Mouse (Mus musculus) hindbrain, embryonic 16.5 days (tissue): ENCODE measurements around the gene C1qtnf9. TPM values are rescaled to one million over a fixed set of nuclear protein-coding genes. Genes with fewer than 3 reads are reported as not detected.

ENCODE experiments used
- ATAC-seq: fragments of 200-750 bp; cut with Nextera tagmentation; 2 replicates; pipeline ENCODE4 v1.8.0; 2017; ENCODE audit warnings: moderate TSS enrichment, moderate library complexity
- H3K27ac ChIP-seq: fragments of 300-500 bp; sonication (generic); 2 replicates; pipeline ENCODE4 v1.5.1; 2014; ENCODE audit warnings: low read depth, mild to moderate bottlenecking, control low read depth, low read length, moderate library complexity
- H3K27me3 ChIP-seq: fragments of 300-500 bp; sonication (generic); replicated peaks from 2 replicates; pipeline ENCODE4 v1.6.1; 2014; ENCODE audit warnings: low read length; ENCODE audit not compliant: control insufficient read depth, insufficient read depth
- H3K36me3 ChIP-seq: fragments of 300-500 bp; sonication (generic); 2 replicates; pipeline ENCODE4 v1.6.1; 2014; ENCODE audit warnings: mild to moderate bottlenecking, low read length, moderate library complexity, mixed read lengths; ENCODE audit not compliant: control insufficient read depth, insufficient read depth
- H3K4me1 ChIP-seq: fragments of 300-500 bp; sonication (generic); 2 replicates; pipeline ENCODE4 v1.6.1; 2014; ENCODE audit warnings: low read depth, low read length; ENCODE audit not compliant: control insufficient read depth, insufficient read depth
- H3K4me2 ChIP-seq: fragments of 300-500 bp; sonication (generic); 2 replicates; pipeline ENCODE4 v1.6.1; 2014; ENCODE audit warnings: mild to moderate bottlenecking, low read length, control low read depth, moderate library complexity
- H3K4me3 ChIP-seq: fragments of 300-500 bp; sonication (generic); 2 replicates; pipeline ENCODE4 v1.5.1; 2014; ENCODE audit warnings: mild to moderate bottlenecking, low read length, control low read depth, moderate library complexity
- H3K9ac ChIP-seq: fragments of 300-500 bp; sonication (generic); 2 replicates; pipeline ENCODE4 v1.6.1; 2014; ENCODE audit warnings: low read depth, mild to moderate bottlenecking, control low read depth, low read length, moderate library complexity
- H3K9me3 ChIP-seq: fragments of 300-500 bp; sonication (generic); 2 replicates; pipeline ENCODE4 v1.6.1; 2014; ENCODE audit warnings: mild to moderate bottlenecking, low read length, moderate library complexity; ENCODE audit not compliant: control insufficient read depth
- WGBS: fragments of 180-500 bp; shearing (Covaris S2); extraction: QIAGEN DNeasy Blood & Tissue Kit; methylation state at CpG from one replicate; pipeline ENCODE4 v1.1.7; 2014; 5-methylcytosine and 5-hydroxymethylcytosine counted together
- polyA plus RNA-seq: library from polyadenylated mRNA; unstranded; fragments of >200 nt; fragmentation: Nextera tagmentation; extraction: Ambion mirVana; gene quantifications from 2 replicates; pipeline ENCODE4 v1.2.1, GENCODE M21; 2015

C1qtnf9 gene
- 0.13 and 0.19 TPM in 2 replicates for polyA plus RNA-seq

DNA sequence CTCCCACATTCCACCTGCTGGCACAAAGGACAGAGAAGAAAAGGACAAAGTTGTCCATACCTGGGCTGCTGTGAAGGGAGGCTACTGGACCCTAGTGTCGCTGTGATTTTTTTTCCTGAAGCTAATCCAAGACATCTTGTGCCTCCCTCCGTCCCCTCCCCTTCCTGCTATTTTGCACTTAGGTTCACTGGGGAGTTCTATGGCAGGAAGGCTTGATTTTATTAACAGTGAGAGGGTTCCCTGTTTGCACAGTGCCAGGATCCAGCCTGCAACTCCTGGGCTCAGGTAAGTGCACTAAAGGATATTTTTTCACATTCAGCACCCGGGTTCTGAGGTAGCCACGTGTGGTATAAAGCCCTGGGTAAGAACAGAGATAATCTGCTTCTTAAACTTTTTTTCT is at the start of gene C1qtnf9:
Gene C1qtnf9, plus strand, starts transcription at position 251 of the 400 bp plus-strand sequence.
- Histone ChIP-seq H3K27ac (no peak within 1 kb of the TSS), H3K4me3 (no peak within 1 kb of the TSS), H3K27me3 (no peaks in the 10 kb centered on the region), H3K9me3 (no peaks in the 10 kb centered on the region), H3K9ac (no peak within 1 kb of the TSS), H3K36me3 (no peaks in the 10 kb centered on the region), H3K4me1 (no peaks in the 10 kb centered on the region), H3K4me2 (no peak within 1 kb of the TSS)
- 80% methylated on average over 4 of the region's 4 CpGs for WGBS
- ATAC-seq, result no peak

DNA sequence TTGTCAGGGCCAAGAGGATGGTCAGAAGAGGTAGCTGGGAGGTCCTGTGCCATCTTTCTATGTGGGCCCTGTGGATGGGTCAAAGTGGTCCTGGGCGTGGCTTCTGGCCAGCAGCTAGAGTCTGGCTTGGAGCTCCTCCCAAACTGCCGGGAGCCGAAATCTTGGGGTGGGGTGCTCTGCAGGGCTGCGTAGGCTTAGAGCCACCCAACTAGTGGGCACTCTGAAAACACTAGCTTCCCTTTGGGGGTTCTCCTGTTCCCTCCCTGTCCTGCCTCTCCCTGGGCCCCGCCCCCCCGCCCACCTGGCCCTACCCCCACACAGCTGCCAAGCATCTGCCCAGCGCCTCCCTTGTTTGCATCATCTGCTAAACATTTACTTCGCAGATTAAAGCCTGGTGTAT is 46.6 kb upstream of the C1qtnf9 start:
- Histone ChIP-seq H3K36me3 (no peaks in the 10 kb centered on the region), H3K4me2 (no peak overlapping the region), H3K4me3 (no peak overlapping the region), H3K9me3 (no peaks in the 10 kb centered on the region), H3K4me1 (no peaks in the 10 kb centered on the region; the same call in 1 of the 2 replicates), H3K9ac (no peak overlapping the region), H3K27ac (no peak overlapping the region), H3K27me3 (no peaks in the 10 kb centered on the region)
- WGBS, result 66% methylated on average over 8 of the region's 8 CpGs
- ATAC-seq, result no peak

DNA sequence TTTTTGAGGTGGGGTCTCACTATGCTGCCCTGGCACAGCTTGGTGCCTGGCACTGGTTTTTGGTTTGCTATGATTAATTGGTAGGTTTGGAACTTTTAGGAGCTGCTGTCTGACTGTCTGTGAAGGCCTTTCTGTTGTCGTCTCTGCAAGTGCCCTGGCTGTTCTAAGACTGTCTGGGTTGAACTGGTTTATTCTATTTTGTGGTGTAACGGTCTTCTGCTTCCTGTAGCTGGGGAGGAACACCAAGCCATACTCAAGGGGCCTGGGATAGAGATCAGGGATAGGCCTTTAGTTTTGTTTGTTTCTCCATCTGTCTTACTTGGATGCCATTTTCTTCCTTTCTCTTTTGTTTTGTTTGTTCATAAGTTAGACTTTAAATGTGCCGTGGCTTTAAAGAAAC is 46.0 kb upstream of the C1qtnf9 start:
- Histone ChIP-seq H3K27ac (no peak overlapping the region), H3K9me3 (no peaks in the 10 kb centered on the region), H3K36me3 (no peaks in the 10 kb centered on the region), H3K4me3 (no peak overlapping the region), H3K9ac (no peak overlapping the region), H3K27me3 (no peaks in the 10 kb centered on the region), H3K4me1 (no peaks in the 10 kb centered on the region; the same call in 1 of the 2 replicates), H3K4me2 (no peak overlapping the region)
- ATAC-seq, result no peak
- 60% methylated on average over 3 of the region's 3 CpGs for WGBS

DNA sequence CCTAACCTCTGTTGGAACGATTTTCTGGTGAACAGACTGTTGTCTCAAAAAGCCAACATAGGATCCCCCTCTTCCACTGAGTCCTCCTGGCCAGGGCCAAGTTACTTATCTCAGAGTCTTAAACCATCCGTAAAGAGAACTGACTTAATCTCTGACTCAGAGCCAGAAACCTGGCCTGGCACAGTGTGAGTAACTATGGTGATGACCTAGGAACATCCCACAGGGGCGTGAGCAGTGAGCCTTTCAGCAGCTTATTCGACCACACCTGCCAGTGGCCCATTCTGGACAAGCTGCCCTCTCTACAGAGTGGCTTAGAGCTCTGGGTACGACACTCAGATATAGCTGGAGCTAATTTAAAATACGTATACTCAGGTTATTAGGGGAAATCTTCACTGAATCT is 41.8 kb upstream of the C1qtnf9 start:
- 54% methylated on average over 6 of the region's 6 CpGs for WGBS
- Histone ChIP-seq H3K27me3 (no peaks in the 10 kb centered on the region), H3K9ac (no peak overlapping the region), H3K4me3 (no peak overlapping the region), H3K4me2 (no peak overlapping the region), H3K36me3 (no peaks in the 10 kb centered on the region), H3K27ac (no peak overlapping the region), H3K9me3 (no peaks in the 10 kb centered on the region), H3K4me1 (no peaks in the 10 kb centered on the region; the same call in 1 of the 2 replicates)
- ATAC-seq, result peak; percentile 83

DNA sequence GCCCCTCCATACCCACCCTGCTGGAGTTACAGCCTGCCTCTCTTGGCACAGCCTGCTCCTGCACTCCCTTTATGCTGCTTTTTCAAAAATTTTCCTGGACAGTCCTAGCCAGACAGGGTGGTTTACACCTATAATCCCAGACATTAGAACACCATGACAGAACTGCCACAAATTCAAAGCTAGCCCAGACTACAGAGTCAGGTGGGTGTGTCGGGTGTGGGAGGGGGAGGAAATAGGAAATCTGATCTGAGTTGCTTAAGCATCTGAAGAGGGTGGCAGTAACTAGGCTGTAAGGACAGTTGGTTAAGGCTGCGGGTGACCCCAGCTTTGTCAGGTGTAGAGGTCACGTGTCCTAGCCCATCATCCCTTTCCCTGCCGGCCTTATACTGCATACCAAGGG is 40.8 kb upstream of the C1qtnf9 start:
- Histone ChIP-seq H3K4me3 (no peak overlapping the region), H3K9me3 (no peaks in the 10 kb centered on the region), H3K9ac (no peak overlapping the region), H3K4me2 (no peak overlapping the region), H3K36me3 (no peaks in the 10 kb centered on the region), H3K4me1 (no peaks in the 10 kb centered on the region), H3K27ac (no peak overlapping the region), H3K27me3 (no peaks in the 10 kb centered on the region)
- 82% methylated on average over 4 of the region's 4 CpGs for WGBS
- no peak for ATAC-seq

DNA sequence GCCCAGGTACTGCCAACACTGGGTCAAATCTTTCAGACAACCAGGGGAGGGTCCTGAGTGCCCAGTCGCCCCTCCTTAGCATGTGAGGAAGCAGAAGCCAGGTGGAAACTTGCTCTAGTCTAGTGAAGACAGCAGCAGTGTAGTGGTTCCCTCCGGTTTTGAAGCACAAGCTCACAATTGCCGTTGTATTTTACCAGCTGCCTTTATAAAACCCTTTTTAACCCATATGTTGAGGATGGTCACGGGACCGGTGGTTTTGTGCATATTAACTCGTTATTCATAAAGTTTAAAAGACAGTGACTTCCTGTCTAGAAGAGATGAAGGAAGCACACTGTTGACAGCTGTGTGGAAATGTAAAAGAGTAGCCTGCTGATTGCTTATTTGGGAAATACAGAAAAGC is 35.9 kb upstream of the C1qtnf9 start:
- ATAC-seq, result no peak
- H3K9me3 ChIP-seq, result no peaks in the 10 kb centered on the region
- H3K36me3 ChIP-seq, result no peaks in the 10 kb centered on the region
- no peaks in the 10 kb centered on the region for H3K27me3 ChIP-seq
- no peak overlapping the region for H3K4me3 ChIP-seq
- peaks cover 26% of the 10 kb centered on the region for H3K4me1 ChIP-seq
- no peak overlapping the region for H3K27ac ChIP-seq
- no peak overlapping the region for H3K9ac ChIP-seq
- WGBS, result 64% methylated on average over 6 of the region's 6 CpGs
- no peak overlapping the region for H3K4me2 ChIP-seq

DNA sequence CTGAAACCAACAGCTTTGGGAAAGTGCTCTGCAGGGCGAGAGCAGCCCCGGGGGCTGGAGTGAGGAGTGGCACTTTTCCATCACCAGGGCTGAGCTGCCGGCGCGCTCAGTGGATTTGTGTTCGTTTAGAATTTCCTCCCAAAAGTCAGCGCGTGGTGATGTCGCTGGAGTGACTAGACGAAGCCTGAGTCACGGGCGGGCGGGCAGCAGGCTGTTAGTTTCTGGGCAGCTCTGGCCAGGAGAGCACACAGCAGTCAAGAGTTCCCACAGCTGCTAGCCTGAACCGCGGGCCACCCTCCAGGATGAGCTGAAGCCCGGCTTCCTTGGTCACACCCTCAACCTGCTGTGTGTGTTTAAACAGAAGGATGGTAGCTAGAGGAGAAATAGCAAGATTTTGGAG is 35.1 kb upstream of the C1qtnf9 start:
- Histone ChIP-seq H3K4me1 (peaks cover 28% of the 10 kb centered on the region), H3K27ac (no peak overlapping the region), H3K27me3 (no peaks in the 10 kb centered on the region), H3K9me3 (no peaks in the 10 kb centered on the region), H3K4me2 (peak overlapping the region; percentile 32), H3K4me3 (no peak overlapping the region), H3K9ac (peak overlapping the region; percentile 13; the same call in 1 of the 2 replicates), H3K36me3 (no peaks in the 10 kb centered on the region)
- ATAC-seq, result no peak
- WGBS, result 20% methylated on average over 16 of the region's 16 CpGs

DNA sequence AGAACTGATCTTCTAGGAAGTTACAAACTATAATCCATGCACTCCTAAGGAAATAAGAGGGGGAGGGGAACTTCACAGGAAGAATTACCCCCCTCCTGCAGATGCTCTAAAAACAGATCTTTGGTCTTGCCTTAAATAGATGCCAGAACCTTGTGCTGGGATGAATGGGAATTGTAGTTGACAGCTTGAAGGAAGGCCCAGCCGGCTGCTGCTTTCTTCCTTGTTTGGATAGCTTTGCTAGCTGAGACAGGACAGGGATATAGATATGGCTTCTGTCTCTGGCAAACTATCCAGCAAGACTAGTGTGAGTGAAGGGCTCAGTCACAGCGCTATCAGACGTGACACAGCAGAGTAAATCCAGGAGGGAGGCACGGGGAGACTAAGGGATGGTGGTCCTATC is 34.2 kb upstream of the C1qtnf9 start:
- Histone ChIP-seq H3K27ac (peak overlapping the region; percentile 10; the same call in 1 of the 2 replicates), H3K4me3 (no peak overlapping the region), H3K4me1 (peaks cover 33% of the 10 kb centered on the region), H3K27me3 (no peaks in the 10 kb centered on the region), H3K4me2 (peak overlapping the region; percentile 8; the same call in 1 of the 2 replicates), H3K9me3 (no peaks in the 10 kb centered on the region), H3K9ac (no peak overlapping the region), H3K36me3 (no peaks in the 10 kb centered on the region)
- WGBS, result 55% methylated on average over 4 of the region's 4 CpGs
- no peak for ATAC-seq

DNA sequence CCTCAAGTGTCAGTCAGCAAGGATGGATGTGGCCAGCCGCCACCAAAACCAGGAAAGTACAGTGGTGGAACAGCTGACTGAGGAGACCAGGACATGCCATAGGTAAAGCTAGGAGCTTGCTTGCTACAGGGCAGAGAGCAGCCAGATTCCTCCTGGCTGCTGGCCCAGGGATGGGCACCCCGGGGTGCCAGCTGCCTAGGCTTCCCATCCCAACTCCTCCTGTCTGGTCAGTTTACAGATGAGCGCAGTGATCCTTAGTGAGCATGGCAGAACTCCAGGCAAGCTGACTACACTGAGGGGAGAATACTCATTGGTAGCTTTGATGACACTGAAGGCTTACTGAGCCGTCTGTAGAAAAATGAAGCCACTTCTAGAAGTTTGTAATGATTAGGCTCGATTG is 32.7 kb upstream of the C1qtnf9 start:
- no peak overlapping the region for H3K4me2 ChIP-seq
- WGBS, result 48% methylated on average over 5 of the region's 5 CpGs
- H3K27ac ChIP-seq, result no peak overlapping the region
- no peaks in the 10 kb centered on the region for H3K9me3 ChIP-seq
- no peak overlapping the region for H3K4me3 ChIP-seq
- H3K27me3 ChIP-seq, result no peaks in the 10 kb centered on the region
- no peak overlapping the region for H3K9ac ChIP-seq
- H3K4me1 ChIP-seq, result peaks cover 33% of the 10 kb centered on the region
- H3K36me3 ChIP-seq, result no peaks in the 10 kb centered on the region
- no peak for ATAC-seq
